Mouse (Mus musculus) heart, embryonic 15.5 days (tissue): ENCODE measurements at regions not wholly inside any gene's neighbourhood (a gene's known extent, or its start where the extent isn't known, plus 50 kb on each side); places are given as distances from the start of the nearest gene placed in this dataset.

Experiments used
- ATAC-seq: fragments of 200-750 bp; cut with Nextera tagmentation; replicated peaks from 2 replicates; pipeline ENCODE4 v1.8.0; 2017; ENCODE audit warnings: low read depth, moderate TSS enrichment; ENCODE audit not compliant: insufficient number of reproducible peaks, insufficient read depth, low FRiP score
- H3K27ac ChIP-seq: fragments of 300-500 bp; sonication (generic); 2 replicates; pipeline ENCODE4 v1.5.1; 2015; ENCODE audit warnings: mild to moderate bottlenecking, inconsistent platforms
- H3K27me3 ChIP-seq: fragments of 300-500 bp; sonication (generic); 2 replicates; pipeline ENCODE4 v1.6.1; 2015; ENCODE audit warnings: inconsistent platforms
- H3K36me3 ChIP-seq: fragments of 300-500 bp; sonication (generic); 2 replicates; pipeline ENCODE4 v1.6.1; 2015; ENCODE audit warnings: mild to moderate bottlenecking, inconsistent platforms
- H3K4me1 ChIP-seq: fragments of 300-500 bp; sonication (generic); replicated peaks from 2 replicates; pipeline ENCODE4 v1.6.1; 2015; ENCODE audit warnings: inconsistent platforms
- H3K4me2 ChIP-seq: fragments of 300-500 bp; sonication (generic); 2 replicates; pipeline ENCODE4 v1.6.1; 2015; ENCODE audit warnings: inconsistent platforms, mild to moderate bottlenecking, moderate library complexity
- H3K4me3 ChIP-seq: fragments of 300-500 bp; sonication (generic); 2 replicates; pipeline ENCODE4 v1.5.1; 2015; ENCODE audit warnings: mild to moderate bottlenecking, inconsistent platforms
- H3K9ac ChIP-seq: fragments of 300-500 bp; sonication (generic); 2 replicates; pipeline ENCODE4 v1.6.1; 2015; ENCODE audit warnings: mild to moderate bottlenecking, inconsistent platforms
- H3K9me3 ChIP-seq: fragments of 300-500 bp; sonication (generic); replicated peaks from 2 replicates; pipeline ENCODE4 v1.6.1; 2016; ENCODE audit warnings: inconsistent platforms
- WGBS: fragments of 180-500 bp; shearing (Covaris S2); methylation state at CpG from one replicate; pipeline ENCODE4 v1.1.7; 2015; ENCODE audit warnings: mixed read lengths; 5-methylcytosine and 5-hydroxymethylcytosine counted together

DNA sequence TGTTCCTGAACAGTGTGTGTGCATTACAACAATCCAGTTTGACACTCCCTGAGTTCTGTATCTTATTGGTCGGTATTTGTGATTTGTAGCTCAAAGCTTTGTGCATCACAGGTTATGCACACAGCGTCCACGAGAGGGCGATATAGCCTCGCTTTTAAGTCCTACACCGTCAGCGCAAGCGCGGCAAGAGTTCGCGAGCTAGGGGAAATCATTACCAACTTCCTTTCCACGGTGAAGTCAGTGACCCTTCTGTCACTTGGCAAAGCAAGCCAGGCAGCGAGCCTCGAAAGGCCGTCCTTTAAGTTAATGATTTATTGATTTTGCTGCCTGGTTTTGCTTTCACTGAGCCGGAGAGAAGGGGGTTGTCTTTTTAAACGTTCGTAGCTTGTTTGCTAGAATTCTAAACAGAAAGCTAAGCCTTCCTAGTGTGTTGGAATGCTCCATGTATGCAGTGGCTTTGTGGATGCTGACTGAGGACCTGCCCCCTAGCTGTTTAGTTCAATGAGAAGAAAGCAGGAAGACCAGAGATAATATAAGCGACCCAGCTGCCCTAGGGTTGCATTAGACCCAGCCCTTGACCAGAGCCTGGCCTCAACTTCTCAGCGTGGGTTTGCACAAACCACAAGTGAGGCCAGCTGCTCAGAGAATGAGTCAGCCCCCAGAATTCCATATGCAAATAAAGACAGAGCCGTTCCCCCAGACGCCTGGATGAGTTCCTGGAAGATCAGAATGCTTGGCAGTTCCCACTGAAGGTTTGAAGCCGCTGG is 79.0 kb upstream of the Ipo5 start:
- Histone ChIP-seq H3K36me3 (no peaks in the 10 kb centered on the region), H3K9me3 (no peaks in the 10 kb centered on the region), H3K27me3 (no peaks in the 10 kb centered on the region), H3K27ac (peak overlapping the region; percentile 87), H3K4me2 (peak overlapping the region; percentile 60), H3K9ac (peak overlapping the region; percentile 46), H3K4me3 (peak overlapping the region; percentile 40), H3K4me1 (peaks cover 14% of the 10 kb centered on the region)
- ATAC-seq, result peak; percentile 82
- 4% methylated on average over 23 of the region's 23 CpGs for whole genome bisulfite sequencing

DNA sequence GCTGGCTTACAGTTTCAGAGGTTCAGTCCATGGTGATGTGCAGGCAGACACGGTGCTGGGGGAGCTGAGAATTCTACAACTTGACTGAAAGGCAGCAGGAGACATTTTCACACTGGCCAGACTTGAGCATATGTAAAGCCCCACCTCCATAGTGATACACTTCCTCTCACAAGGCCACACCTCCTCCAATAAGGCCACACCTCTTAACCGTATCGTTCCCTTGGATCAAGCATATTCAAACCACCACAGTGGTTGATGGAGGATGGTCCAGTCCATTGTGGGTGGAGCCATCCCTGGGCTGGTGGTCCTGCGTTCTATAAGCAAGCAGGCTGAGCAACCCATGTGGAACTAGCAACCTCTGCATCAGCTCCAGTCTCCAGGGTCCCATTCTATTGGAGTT is 76.2 kb upstream of the Ipo5 start:
- no peak for ATAC-seq
- Histone ChIP-seq H3K27me3 (no peaks in the 10 kb centered on the region), H3K9ac (no peak overlapping the region), H3K27ac (no peak overlapping the region), H3K4me3 (no peak overlapping the region), H3K4me2 (no peak overlapping the region), H3K36me3 (no peaks in the 10 kb centered on the region), H3K9me3 (no peaks in the 10 kb centered on the region), H3K4me1 (peaks cover 14% of the 10 kb centered on the region)
- 75% methylated on average over 4 of the region's 4 CpGs for WGBS

DNA sequence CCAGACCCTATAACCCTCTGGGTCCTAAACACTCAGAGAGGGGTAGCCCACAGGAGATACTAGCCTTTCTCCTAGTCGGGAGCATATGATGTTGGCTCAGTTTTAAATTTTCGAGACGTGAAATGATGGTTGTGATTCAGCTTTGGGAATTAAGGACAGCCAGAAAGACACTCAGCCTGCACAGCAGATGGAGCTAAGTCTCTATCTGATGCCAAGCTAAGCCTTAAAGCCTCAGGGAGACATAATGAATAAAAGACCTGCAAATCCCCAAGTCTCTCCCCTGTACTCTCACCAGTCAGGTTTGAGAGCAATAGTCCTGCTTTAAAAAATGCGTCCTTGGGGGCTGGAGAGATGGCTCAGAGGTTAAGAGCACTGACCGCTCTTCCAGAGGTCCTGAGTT is 75.3 kb upstream of the Ipo5 start:
- Histone ChIP-seq H3K4me3 (no peak overlapping the region), H3K27ac (no peak overlapping the region), H3K4me2 (no peak overlapping the region), H3K27me3 (no peaks in the 10 kb centered on the region), H3K36me3 (no peaks in the 10 kb centered on the region), H3K4me1 (peaks cover 14% of the 10 kb centered on the region), H3K9ac (no peak overlapping the region), H3K9me3 (no peaks in the 10 kb centered on the region)
- 64% methylated on average over 5 of the region's 5 CpGs for WGBS
- ATAC-seq, result no peak

DNA sequence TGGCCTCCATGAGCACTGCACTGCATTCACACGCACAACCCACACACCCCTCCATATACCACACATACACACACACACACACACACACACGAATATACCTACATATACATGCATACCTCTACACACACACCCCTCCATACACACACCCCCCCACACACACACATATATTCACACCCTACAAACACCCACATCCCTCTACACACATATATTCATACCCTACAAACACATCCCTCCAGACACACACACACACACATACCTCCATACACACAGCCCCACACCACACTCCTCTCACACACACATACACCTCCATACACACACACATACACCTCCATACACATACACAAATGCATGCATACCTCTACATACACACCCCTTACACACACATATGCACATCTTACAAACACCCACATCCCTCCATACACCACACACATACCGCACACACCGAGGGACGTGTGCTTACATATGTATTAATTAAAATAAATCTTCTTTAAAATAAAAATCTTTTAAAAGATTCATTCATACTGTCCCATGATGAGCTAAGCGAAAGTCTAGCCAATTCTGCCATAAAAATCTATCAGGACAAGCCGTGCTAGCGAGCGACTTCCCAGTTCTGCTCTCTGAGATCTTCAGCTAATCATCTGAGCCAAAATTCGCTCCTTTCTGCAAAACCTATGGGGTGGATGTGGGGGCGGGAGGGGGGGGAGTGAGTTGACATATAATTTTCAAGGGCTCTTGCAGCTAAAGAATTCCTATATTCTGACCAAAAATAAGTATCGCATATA is 74.3 kb upstream of the Ipo5 start:
- Histone ChIP-seq H3K4me3 (no peak overlapping the region), H3K4me2 (no peak overlapping the region), H3K36me3 (no peaks in the 10 kb centered on the region), H3K27ac (no peak overlapping the region), H3K27me3 (no peaks in the 10 kb centered on the region), H3K4me1 (peaks cover 21% of the 10 kb centered on the region), H3K9ac (no peak overlapping the region), H3K9me3 (no peaks in the 10 kb centered on the region)
- 80% methylated on average over 12 of the region's 12 CpGs for WGBS
- ATAC-seq, result no peak

DNA sequence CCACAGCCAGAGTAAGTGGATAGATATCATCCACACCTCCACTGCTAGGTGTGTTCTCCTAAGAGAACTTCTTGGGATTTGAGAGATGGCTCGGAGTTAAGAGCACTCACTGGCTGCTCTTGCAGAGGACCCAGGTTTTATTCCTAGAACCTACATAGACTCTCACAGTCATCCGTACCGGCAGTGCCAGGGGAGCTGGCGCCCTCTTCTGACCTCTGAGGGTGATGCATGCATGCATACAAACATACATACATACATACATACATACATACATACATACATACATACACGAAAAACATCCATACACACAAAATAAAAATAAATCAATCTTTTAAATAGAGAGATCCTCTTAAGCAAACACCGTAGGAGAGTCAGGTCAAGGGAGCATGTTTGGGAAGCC is 70.1 kb upstream of the Ipo5 start:
- Histone ChIP-seq H3K27me3 (no peaks in the 10 kb centered on the region), H3K4me3 (no peak overlapping the region), H3K4me2 (no peak overlapping the region), H3K9ac (no peak overlapping the region), H3K4me1 (peaks cover 16% of the 10 kb centered on the region), H3K27ac (no peak overlapping the region), H3K36me3 (no peaks in the 10 kb centered on the region), H3K9me3 (no peaks in the 10 kb centered on the region)
- ATAC-seq, result no peak
- 80% methylated on average over 6 of the region's 6 CpGs for WGBS

DNA sequence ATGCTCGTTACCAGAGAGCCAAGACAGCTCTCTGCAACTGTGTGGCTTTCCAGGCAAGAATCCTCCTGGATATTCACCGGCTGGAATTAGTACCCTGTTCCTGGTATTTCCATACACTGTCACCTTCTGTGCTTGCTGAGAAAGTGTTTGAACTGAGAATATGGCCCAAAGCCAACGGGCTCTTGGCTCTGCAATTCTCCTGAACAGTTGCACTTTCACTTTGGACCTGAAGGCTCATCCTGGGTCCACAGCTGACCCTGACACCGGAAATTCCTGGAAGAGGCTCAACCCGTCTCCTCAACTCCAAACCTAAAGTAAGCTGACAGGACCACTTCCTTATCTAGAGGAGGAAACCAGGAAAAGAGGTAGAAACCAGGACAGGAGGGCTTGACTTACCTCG is 69.7 kb upstream of the Ipo5 start:
- no peak overlapping the region for H3K4me3 ChIP-seq
- no peak overlapping the region for H3K9ac ChIP-seq
- H3K36me3 ChIP-seq, result no peaks in the 10 kb centered on the region
- no peak overlapping the region; the same call in 1 of the 2 replicates for H3K27ac ChIP-seq
- peaks cover 20% of the 10 kb centered on the region for H3K4me1 ChIP-seq
- no peak for ATAC-seq
- H3K4me2 ChIP-seq, result peak overlapping the region; percentile 21; the same call in 1 of the 2 replicates
- 54% methylated on average over 6 of the region's 6 CpGs for WGBS
- H3K9me3 ChIP-seq, result no peaks in the 10 kb centered on the region
- no peaks in the 10 kb centered on the region for H3K27me3 ChIP-seq

DNA sequence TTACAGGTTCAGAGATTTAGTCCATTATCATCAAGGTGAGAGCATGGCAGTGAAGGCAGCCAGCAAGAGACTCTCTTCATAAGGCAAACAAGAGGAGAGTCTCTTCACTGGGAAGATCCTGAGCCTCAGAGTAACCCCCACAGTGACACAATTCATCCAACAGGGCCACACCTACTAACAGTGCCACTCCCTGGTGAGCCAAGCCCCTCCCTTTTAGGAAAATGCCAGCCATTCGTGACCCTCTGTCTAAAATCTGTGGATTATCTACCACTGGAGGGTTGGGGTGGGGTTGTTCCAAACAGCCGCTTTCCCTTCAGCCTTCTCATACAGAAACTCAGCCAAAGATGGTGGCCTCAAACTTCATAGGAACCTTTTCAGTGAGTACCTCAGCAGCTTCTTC is 65.9 kb upstream of the Ipo5 start:
- Histone ChIP-seq H3K9ac (no peak overlapping the region), H3K4me2 (no peak overlapping the region), H3K4me1 (peaks cover 31% of the 10 kb centered on the region), H3K27me3 (no peaks in the 10 kb centered on the region), H3K4me3 (no peak overlapping the region), H3K9me3 (no peaks in the 10 kb centered on the region), H3K27ac (no peak overlapping the region), H3K36me3 (no peaks in the 10 kb centered on the region)
- whole genome bisulfite sequencing, result 78% methylated on average over 2 of the region's 2 CpGs
- ATAC-seq, result no peak

DNA sequence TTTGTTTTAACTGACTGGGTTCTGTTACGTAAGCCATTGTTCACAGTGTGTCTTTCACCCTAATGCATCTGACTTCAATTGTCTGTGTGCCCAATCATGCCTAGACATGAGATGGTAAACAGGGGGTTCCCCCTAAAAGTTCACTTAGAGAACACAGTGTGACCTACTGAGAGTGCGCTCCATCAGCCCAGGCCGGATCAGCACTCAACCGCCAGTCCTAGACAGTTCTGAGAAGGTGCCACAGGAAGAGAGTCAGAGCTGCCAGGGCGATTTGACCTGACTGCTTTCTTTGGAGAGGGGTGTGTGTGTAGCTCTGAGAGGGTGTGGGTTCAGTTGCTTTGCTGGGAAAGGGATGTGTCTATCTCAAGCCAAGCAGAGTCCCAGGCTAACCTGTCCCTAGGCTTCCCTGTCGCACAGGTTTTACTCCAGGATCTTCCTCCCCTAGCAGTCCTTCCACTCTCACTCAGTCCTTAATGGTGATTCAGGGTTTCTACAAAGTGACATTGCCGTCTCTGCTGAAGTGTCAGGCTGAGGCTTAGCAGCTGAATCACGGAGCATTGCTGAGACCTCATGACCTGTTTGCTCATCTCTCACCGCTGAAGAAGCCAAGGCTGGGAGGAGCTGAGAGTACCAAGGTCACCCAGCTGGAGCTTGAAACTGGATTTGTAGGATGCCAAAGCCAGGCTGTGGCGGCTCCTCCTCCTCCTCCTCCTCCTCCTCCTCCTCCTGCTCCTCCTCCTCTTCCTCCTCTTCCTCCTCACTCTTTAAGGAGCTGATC is 64.8 kb upstream of the Ipo5 start:
- Histone ChIP-seq H3K36me3 (no peaks in the 10 kb centered on the region), H3K4me3 (no peak overlapping the region), H3K9me3 (no peaks in the 10 kb centered on the region), H3K9ac (no peak overlapping the region), H3K4me2 (0 out of 2 replicates have a peak overlapping the region, but pooled peaks have one; percentile 0), H3K27me3 (no peaks in the 10 kb centered on the region), H3K4me1 (peaks cover 28% of the 10 kb centered on the region), H3K27ac (peak overlapping the region; percentile 85)
- WGBS, result 32% methylated on average over 10 of the region's 10 CpGs
- ATAC-seq, result peak; percentile 58

DNA sequence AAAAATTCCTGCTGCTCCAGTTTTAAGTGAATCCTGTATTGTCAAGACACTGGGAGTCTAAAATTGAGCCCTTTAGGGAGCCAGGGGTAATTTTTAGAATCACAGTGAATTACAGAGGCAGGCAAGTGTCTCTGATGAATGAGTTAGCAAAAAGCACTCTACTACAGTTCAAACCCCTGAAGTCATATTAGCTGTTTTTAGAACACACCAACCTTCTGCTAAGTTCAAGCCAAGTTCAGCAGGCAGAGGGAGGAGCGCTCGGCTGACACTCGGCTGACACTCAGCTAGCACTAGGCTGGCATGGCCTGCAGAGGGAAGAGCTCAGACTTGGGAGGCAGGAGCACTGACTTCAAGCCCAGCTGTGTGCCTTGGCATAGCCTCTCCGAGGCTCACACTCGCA is 64.0 kb upstream of the Ipo5 start:
- no peak overlapping the region for H3K4me3 ChIP-seq
- no peaks in the 10 kb centered on the region for H3K36me3 ChIP-seq
- peak overlapping the region; percentile 85 for H3K27ac ChIP-seq
- peak overlapping the region; percentile 1; the same call in 1 of the 2 replicates for H3K4me2 ChIP-seq
- H3K9me3 ChIP-seq, result no peaks in the 10 kb centered on the region
- no peaks in the 10 kb centered on the region for H3K27me3 ChIP-seq
- no peak overlapping the region for H3K9ac ChIP-seq
- peaks cover 21% of the 10 kb centered on the region for H3K4me1 ChIP-seq
- WGBS, result 25% methylated on average over 5 of the region's 5 CpGs
- peak; percentile 84 for ATAC-seq

DNA sequence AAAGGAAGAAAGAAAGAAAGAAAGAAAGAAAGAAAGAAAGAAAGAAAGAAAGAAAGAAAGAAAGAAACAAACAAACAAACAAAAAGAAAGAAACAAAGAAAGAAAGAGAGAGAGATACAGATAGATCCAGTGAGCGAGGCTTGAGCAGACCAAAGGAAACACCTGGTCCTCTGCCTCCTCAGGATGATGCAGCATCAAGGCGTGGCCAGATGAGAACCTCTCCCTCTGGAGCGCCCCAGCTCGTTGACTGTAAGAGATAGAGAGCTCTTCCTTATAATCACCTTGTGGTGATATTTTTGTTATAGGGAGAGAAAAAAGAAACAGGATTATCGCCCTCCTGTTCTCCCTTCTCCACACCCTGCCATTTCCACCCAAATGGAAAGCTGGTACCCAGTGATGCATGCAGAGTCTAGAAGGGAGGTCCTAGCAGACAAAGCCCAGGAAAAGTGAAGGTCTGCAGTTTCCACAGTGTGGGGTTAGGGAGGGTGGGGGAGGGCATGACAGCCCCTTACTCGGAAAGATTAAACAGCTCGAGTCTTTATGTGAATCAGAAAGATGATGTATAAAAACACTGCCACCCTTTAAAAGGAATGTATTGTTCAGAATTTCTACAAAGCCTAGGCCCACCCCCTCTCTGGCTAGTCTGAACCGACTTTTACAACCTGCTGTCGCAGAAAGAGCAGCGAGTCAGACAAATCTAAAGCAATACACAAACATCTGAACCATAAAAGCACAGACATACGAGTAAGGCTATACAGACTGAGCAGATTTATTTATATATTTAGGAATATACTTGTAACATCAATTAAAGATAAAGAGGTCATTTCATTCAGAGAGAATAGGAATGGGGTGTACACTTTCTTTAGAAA is 62.7 kb upstream of the Ipo5 start:
- 67% methylated on average over 11 of the region's 11 CpGs for WGBS
- Histone ChIP-seq H3K36me3 (no peaks in the 10 kb centered on the region), H3K4me1 (peaks cover 18% of the 10 kb centered on the region), H3K9me3 (no peaks in the 10 kb centered on the region), H3K27me3 (no peaks in the 10 kb centered on the region), H3K27ac (no peak overlapping the region), H3K4me3 (no peak overlapping the region), H3K4me2 (no peak overlapping the region), H3K9ac (no peak overlapping the region)
- no peak for ATAC-seq
